Mouse (Mus musculus) cerebellum, adult 2 months (tissue): ENCODE measurements around the gene Mta1.

Experiments used
- CTCF ChIP-seq: fragments of 200-500 bp; IDR thresholded peaks from 2 replicates; pipeline ENCODE4 v1.5.1; 2011; ENCODE audit warnings: low read depth, mild to moderate bottlenecking, control low read depth, low read length, moderate library complexity, borderline replicate concordance; ENCODE audit not compliant: insufficient read depth
- POLR2A ChIP-seq: fragments of 200-500 bp; IDR thresholded peaks from 2 replicates; pipeline ENCODE4 v1.6.1; 2011; ENCODE audit warnings: low read length, control low read depth, borderline replicate concordance; ENCODE audit not compliant: insufficient read depth

DNA sequence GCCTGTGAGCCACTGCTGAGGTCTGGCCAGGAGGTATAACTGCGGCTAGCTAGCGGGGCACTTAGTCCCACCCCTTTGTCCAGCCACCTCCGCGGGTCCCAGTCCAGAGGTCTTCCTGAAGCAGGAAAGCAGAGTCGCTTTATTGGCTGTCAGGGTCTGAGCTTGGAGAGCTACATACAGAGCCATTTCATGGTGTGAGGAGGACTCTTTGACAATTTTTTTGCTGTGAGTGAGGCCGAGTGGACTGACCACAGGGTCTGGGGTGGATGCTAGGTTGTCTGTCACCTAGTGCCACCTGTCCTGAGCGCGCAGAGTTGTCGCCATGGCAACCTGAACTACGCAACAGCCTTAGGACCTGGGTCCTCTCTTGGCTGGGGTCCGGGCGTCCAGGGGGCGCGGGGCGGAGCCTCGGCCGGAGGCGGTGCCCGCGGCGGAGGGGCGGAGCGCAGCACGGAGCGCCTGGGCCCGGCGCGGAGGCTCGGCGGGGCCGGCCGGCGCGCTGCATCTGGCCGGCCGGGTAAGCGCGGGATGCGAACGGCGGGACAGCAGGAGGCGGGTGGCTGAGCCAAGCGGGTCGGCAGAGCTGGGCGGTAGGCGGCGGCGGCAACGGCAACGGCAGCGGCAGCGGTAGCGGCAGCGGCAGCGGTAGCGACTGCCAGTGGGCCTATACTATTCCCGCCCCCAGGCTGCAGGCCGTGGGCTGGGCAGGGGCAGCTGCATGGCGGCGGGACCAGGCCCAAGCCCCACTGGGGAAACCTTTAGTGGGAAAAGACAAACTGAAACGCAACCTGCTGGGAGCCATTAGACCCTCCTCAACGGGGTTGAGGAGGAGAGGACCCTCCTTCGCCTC, 87.6 kb downstream of the Mta1 start, which contains the start of gene Tmem121:
- TF ChIP-seq CTCF (no peak), POLR2A (0 out of 2 replicates have a peak, but pooled peaks have one; percentile 18)
